Mouse (Mus musculus): ENCODE measurements around the gene Txnip.
"Not testable (repeated sequence)": the region's sequence is repeated elsewhere in the genome, so short reads cannot be mapped to it uniquely, and the experiment has no call there.

Txnip gene

DNA sequence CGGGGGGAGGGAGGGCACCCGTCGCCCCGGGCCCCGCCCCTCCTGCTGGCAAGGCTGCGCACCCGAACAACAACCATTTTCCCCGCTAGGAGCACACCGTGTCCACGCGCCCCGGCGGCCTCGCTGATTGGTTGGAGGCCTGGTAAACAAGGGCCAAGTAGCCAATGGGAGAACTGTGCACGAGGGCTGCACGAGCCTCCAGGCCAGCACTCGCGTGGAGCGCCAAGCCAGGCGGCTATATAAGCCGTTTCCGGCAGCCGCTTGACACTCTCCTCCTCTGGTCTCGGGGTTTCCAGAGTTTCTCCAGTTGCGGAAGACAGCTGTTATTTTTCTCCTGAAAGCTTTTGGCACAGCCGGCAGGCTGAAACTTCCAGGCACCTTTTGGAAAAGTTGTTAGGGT lies at the start of gene Txnip:
Txnip (plus strand) TSS at position 264 of the 400 bp plus-strand sequence.
- peak; percentile 99 to 100 for DNase-seq (ENCODE audit: low spot score in 2 of 2)

GRCm38 (mm10) chr3:96507966-96508365 lies 49.8 kb upstream of the Txnip start:
- not testable (repeated sequence) for DNase-seq (ENCODE audit: low spot score in 2 of 2)

- no peak for DNase-seq (ENCODE audit: low spot score in 2 of 2)
These were observed 37.6 kb upstream of the Txnip start for GRCm38 (mm10) chr3:96520171-96520570.

DNA sequence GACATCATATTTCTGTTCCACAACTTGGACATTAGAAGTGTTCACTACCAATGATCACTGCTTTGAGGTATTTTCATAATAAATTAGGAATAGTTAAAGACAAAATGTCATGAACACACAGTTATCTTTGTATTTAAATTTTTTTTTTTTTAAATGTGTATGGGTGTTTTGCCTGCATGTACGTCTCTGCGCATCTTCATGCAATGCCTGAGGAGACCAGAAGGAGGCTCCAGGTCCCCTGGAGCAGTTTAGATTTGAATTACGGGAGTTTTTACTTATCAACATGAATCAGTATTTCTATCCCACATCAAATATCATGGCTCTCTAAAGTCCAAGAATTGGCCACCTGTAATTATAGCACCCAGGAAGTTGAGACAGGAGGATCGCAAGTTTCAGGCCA lies 35.6 kb upstream of the Txnip start:
- DNase-seq (ENCODE audit: low spot score in 2 of 2): peak in 1 of 2 experiments; percentile 36

- DNase-seq (ENCODE audit: low spot score in 2 of 2): no peak
These were observed 33.5 kb upstream of the Txnip start for GRCm38 (mm10) chr3:96524028-96524810.

GRCm38 (mm10) chr3:96524914-96525313 lies 32.8 kb upstream of the Txnip start, which contains the start of gene Hfe2:
Gene Hfe2 (plus strand): TSS chr3:96525172.
- DNase-seq (ENCODE audit: low spot score in 2 of 2): no peak

- DNase-seq (ENCODE audit: low spot score in 2 of 2): no peak
These were observed 31.6 kb upstream of the Txnip start for GRCm38 (mm10) chr3:96526013-96526762.

- DNase-seq (ENCODE audit: low spot score in 2 of 2): no peak
These were observed 30.8 kb upstream of the Txnip start for GRCm38 (mm10) chr3:96526864-96527542.

DNA sequence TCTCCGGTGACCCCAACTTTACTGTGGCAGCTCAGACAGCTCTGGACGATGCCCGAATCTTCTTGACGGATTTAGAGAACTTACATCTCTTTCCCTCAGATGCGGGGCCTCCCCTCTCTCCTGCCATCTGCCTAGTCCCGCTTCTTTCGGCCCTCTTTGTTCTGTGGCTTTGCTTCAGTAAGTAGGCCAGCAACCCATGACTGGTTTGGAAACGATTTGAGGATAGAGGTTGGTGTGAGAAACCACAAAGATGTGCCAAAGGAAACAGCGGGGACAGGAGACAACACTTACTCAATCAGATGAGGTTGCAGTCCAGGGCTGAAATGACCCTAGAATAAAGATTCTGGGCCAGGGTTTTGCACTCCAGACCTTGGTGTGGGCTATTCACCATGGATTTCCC lies 29.3 kb upstream of the Txnip start:
- no peak for DNase-seq (ENCODE audit: low spot score in 2 of 2)

- no peak for DNase-seq (ENCODE audit: low spot score in 2 of 2)
These were observed 25.7 kb upstream of the Txnip start for GRCm38 (mm10) chr3:96532050-96532449.

- no peak for DNase-seq (ENCODE audit: low spot score in 2 of 2)
These were observed 23.5 kb upstream of the Txnip start for GRCm38 (mm10) chr3:96534300-96534699.

DNA sequence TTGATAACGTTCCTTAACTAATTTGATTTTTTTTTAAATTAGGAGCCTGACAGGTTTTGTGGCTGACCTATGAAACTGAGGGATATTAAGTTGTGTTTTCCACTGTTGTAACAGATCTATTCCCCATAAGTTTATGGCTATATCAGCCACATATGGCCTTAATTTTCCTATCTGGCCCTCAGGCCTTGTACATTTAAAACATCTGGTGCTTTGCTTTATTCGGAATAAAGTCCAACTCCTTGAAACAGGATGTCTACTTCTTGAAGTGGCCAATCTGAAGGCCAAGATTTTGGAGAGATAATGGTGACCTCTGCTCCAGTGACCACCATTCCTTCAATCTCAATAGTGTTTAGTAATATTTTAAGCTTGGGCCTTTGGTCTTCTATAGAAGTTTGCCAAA lies 18.4 kb upstream of the Txnip start:
- DNase-seq (ENCODE audit: low spot score in 2 of 2): no peak

- DNase-seq (ENCODE audit: low spot score in 2 of 2): no peak
These were observed 17.0 kb upstream of the Txnip start for GRCm38 (mm10) chr3:96540740-96541139.

- DNase-seq (ENCODE audit: low spot score in 2 of 2): no peak
These were observed 16.3 kb upstream of the Txnip start for GRCm38 (mm10) chr3:96541328-96542078.

- DNase-seq (ENCODE audit: low spot score in 2 of 2): no peak
These were observed 15.2 kb upstream of the Txnip start for GRCm38 (mm10) chr3:96542554-96542953.

- DNase-seq (ENCODE audit: low spot score in 2 of 2): no peak
These were observed 14.4 kb upstream of the Txnip start for GRCm38 (mm10) chr3:96543345-96543744.

DNA sequence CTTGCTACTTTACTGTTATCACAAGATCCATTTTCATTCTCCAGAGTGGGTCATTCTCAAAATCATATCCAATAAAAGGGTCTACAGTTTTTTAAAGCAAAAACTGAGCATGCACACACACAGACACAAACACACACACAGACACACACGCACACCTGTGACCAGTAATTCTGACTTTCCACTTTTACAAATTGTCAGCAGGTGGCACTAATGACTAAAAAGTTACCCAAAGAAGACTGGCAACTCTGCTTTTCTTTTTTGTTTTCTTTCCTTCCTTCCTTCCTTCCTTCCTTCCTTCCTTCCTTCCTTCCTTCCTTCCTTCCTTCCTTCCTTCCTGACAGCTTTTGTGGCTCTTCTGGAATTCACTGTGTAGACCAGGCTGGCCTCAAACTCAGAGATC lies 12.2 kb upstream of the Txnip start:
- no peak for DNase-seq (ENCODE audit: low spot score in 2 of 2)

GRCm38 (mm10) chr3:96546880-96547279 lies 10.9 kb upstream of the Txnip start:
- no peak for DNase-seq (ENCODE audit: low spot score in 2 of 2)

DNA sequence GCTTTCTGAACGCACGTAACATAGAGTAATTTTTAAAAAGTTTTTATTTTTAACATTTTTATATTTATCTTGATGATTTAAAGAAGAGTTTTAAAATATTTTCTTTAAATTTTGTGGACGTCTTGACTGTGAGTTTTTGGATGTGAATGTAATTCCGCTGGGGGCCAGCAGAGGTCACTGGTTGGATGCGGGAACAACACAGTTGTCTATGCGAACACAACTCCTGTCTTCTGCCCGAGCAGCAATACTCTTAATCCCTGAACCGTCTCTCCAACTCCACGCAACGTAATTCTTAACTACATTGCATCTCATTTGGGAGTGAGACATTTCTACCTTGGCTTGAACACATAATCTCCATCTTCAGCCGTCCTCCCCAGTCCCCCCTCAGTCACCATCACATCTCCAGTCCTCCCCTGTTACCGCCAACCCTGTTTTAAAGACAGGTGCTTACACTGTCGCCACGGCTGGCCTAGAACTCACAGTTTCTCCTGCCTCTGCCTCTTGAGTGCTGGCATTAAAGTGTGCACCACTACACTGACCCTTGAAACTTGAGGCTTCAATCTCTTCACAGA lies 10.3 kb upstream of the Txnip start:
- DNase-seq (ENCODE audit: low spot score in 2 of 2): peak; percentile 65 to 77

DNA sequence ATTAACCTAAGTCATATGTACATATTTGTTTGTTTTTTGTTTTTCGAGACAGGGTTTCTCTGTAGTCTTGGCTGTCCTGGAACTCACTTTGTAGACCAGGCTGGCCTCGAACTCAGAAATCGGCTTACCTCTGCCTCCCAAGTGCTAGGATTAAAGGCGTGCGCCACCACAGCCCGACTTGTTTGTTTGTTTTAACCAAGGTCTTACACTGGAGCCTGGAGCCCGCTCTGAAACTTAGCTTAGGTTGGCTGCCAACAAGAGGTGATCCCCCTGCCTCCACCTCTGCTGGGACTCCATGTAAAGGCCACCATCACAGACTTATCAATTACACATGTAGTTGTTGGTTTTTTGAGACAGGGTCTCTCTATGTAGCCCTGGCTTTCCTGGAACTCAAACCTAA lies 8.9 kb upstream of the Txnip start:
- no peak for DNase-seq (ENCODE audit: low spot score in 2 of 2)

GRCm38 (mm10) chr3:96549346-96549745 lies 8.4 kb upstream of the Txnip start:
- no peak for DNase-seq (ENCODE audit: low spot score in 2 of 2)

Data from natural killer cell, adult 2 months (primary cell).